23 mouse cellular contexts compared by ENCODE assay signal in the genomic region with DNA sequence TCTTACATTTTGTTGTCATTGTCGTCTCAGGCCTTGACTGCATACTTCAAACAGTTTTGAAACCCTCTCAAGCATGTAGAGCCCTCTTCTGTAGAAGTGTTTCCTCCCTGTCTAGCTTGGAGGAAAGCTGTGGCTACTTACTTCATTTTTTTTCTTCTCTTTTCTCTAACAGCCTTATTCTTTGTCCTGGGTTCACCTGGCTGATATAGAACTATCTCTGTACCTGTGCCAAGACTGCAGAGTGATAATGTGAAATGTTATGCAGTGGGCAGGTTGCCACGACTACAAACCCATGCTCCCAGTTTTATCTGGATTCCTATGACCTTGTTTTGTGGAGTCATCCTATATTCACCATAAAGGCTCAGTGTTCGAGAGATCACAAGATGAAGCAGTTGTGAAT. TPM values are rescaled to one million over a fixed set of nuclear protein-coding genes. Genes with fewer than 3 reads are reported as not detected.
"Had no signal": no experiment of that assay in that cellular context is flagged by ENCODE, and none has a peak within 500 bp of the region (broad histone marks: within the 10 kb centered on the region; RNA-seq: fewer than 3 reads in every experiment).

No protein-coding gene starts in this region.

- H3K4me1 ChIP-seq: limb, embryonic 15.5 days had no signal

- DNase-seq: kidney, adult 9 months; layer of hippocampus, adult 9-11 months; layer of hippocampus, postnatal 36 days; liver, embryonic 13.5 days; lung, adult 18-20 months; lung, postnatal 4 days; right cerebral cortex, postnatal 4 days; spleen, adult 18-20 months; thymus, adult 18-20 months; thymus, postnatal 14 days had no signal

- H3K27me3 ChIP-seq: hindbrain, embryonic 15.5 days; limb, embryonic 15.5 days; liver, embryonic 13.5 days; midbrain, embryonic 15.5 days; neural tube, embryonic 12.5 days had no signal

- H3K27ac ChIP-seq: hindbrain, embryonic 15.5 days; limb, embryonic 15.5 days; liver, embryonic 13.5 days; midbrain, embryonic 10.5 days; midbrain, embryonic 15.5 days; neural tube, embryonic 12.5 days had no signal

- H3K4me2 ChIP-seq: hindbrain, embryonic 15.5 days; limb, embryonic 15.5 days; liver, embryonic 13.5 days; midbrain, embryonic 15.5 days; neural tube, embryonic 12.5 days had no signal

- H3K9me3 ChIP-seq: hindbrain, embryonic 15.5 days; limb, embryonic 15.5 days; liver, embryonic 13.5 days; midbrain, embryonic 10.5 days; midbrain, embryonic 15.5 days; neural tube, embryonic 12.5 days had no signal

- H3K9ac ChIP-seq: hindbrain, embryonic 15.5 days; limb, embryonic 15.5 days; midbrain, embryonic 15.5 days; neural tube, embryonic 12.5 days had no signal

- H3K4me3 ChIP-seq: hindbrain, embryonic 15.5 days; limb, embryonic 15.5 days; liver, embryonic 13.5 days; midbrain, embryonic 10.5 days; midbrain, embryonic 15.5 days; neural tube, embryonic 12.5 days had no signal

- H3K36me3 ChIP-seq: hindbrain, embryonic 15.5 days; midbrain, embryonic 15.5 days had no signal

- ATAC-seq: intestine, embryonic 16.5 days; midbrain, embryonic 15.5 days had no signal

RNA-seq across cellular contexts. Expression of gene Tmem239, which starts 24.2 kb away (rescaled TPM):
- total RNA-seq: layer of hippocampus, postnatal 36 days; left cerebral cortex, adult 8-10 months; left cerebral cortex, postnatal 25 days; megakaryocyte, adult 5-6 weeks; monocyte, adult 5-6 weeks; neutrophil, adult 5-6 weeks had no signal
- polyA plus RNA-seq: intestine, embryonic 16.5 days; large intestine, adult 2 months; liver, embryonic 13.5 days; neural tube, embryonic 12.5 days had no signal

RNA-seq across cellular contexts. Expression of gene 1700020A23Rik, which starts 25.4 kb away (rescaled TPM):
- total RNA-seq: layer of hippocampus, postnatal 36 days; left cerebral cortex, adult 8-10 months; left cerebral cortex, postnatal 25 days; megakaryocyte, adult 5-6 weeks; monocyte, adult 5-6 weeks; neutrophil, adult 5-6 weeks had no signal
- polyA plus RNA-seq: large intestine, adult 2 months; limb, embryonic 11.5 days; limb, embryonic 15.5 days; liver, embryonic 13.5 days; midbrain, embryonic 10.5 days; midbrain, embryonic 15.5 days had no signal
